Mouse (Mus musculus) Muller cell, postnatal 12 days (primary cell): ENCODE measurements around the gene Nlrc5.
"Not testable (repeated sequence)": the region's sequence is repeated elsewhere in the genome, so short reads cannot be mapped to it uniquely, and the experiment has no call there.

Experiments used
- DNase-seq: peaks from one replicate; pipeline ENCODE4 v3.0.0-alpha.2; 2015; ENCODE audit errors: inconsistent ontology term

The Nlrc5 gene

DNA sequence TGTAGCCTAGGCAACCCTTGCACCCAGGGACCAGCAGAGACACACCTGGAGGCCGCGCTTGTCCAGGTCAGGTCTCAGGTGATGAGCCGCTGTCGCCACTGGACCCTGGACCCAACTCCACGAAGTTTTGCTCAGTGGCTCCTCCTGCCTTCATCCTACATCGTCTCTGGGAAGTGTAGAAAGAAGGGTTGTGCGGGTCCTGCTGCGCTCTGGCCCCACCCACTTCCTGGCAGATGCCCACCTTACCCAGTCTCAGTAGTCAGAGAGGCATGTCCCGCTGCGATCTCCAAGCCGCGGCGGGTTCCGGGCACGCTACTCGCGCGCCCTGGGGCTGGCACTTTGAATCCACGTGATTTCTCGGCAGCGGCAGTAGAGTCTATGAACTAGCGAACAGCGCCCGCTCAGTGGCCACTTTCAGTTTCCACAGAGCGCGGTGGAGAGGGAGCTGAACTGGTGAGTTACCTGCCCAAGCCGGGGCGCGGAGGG, at the start of gene Nlrc5:
Nlrc5 (plus strand) TSS at position 376 of the 486 bp plus-strand sequence.
- DNase-seq: peak; percentile 87

GRCm38 (mm10) chr8:94385506-94386213, 48.5 kb upstream of the Nlrc5 start:
- no peak for DNase-seq

DNA sequence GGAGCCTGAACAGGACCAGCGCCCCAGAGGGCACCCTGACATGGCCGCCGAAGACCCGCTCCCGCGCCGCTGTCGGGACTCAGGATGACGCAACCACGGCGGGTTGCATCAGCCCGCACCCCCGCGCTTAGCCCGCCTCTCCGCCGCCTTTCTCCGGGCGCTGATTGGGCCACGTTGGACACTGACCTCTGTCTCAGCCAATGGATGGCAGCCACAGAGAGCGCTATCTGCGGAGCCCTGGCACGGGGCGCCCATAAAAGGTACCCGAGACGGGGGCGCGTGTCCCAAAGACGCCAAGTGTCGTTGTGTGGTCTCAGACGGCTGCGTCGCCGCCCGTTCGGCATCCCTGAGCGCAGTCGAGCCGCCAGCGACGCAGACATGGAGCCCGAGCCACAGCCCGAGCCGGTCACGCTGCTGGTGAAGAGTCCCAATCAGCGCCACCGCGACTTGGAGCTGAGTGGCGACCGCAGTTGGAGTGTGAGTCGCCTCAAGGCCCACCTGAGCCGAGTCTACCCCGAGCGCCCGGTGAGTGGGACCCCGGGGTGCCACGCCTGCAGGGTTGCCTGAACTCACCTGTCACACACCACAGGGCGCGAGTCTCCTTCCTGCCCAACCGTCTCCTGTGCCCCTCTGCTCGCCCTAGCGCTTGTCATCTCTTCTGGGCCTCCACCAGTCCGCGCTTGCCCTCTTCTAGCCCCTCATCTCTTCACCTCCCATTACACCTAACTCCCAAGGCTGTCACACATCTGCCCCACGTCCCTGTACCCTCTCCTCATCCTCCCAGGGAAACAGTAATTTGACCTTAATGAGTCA, 47.7 kb upstream of the Nlrc5 start, which contains the start of gene Herpud1:
Herpud1 (plus strand) TSS at position 225 of the 813 bp plus-strand sequence.
- peak; percentile 97 for DNase-seq

DNA sequence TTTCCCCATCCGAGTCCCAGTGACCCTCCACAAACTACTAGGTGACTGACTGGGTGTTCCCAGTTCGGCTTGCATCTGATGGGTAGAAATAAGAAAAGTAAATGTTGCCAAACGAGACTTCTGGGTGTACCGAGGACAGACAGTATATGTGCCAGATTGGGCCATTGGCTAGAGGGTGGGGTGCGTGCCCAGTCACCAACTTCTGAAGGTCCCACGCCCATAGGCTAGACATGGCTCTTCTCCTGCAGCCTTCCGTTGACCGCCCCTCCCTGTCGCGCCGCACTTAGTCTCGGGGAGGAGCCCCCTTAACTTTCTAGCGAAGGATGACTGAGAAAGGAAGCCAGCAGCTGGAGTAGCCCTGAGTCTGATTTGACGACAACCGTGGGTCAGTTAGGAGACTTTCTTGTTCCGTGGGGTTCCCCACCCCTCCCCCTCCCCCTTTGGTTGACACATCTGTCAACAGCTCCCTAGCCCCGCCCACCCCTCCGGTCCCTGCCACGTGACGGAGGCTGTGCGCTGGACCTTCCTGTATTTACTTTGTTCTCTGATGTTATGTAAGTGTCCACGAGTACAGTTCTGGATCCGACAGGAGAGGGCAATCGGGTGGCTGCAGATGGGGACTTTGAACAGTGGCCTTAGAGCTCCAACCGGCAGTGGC, 47.0 kb upstream of the Nlrc5 start:
- peak; percentile 98 for DNase-seq

GRCm38 (mm10) chr8:94387785-94388184, 46.4 kb upstream of the Nlrc5 start:
- DNase-seq: no peak

GRCm38 (mm10) chr8:94389531-94389930, 44.6 kb upstream of the Nlrc5 start:
- DNase-seq: no peak

DNA sequence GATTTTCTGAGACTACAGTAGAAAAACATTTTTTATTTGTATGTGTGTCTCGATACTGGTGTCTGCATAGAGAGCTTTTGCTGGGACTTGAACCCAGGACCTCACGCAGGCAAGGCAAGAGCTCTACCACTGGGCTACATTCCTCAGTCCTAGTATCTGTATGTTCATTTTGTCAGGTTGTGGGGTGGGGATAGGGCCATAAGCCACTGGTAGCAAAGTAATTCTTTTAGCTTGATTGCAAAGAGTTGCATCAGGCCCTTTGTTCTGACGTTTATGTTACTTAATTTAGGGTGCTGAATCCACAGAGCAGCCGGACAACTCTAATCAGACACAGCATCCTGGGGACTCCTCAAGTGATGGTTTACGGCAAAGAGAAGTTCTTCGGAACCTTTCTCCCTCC, 43.7 kb upstream of the Nlrc5 start:
- no peak for DNase-seq

DNA sequence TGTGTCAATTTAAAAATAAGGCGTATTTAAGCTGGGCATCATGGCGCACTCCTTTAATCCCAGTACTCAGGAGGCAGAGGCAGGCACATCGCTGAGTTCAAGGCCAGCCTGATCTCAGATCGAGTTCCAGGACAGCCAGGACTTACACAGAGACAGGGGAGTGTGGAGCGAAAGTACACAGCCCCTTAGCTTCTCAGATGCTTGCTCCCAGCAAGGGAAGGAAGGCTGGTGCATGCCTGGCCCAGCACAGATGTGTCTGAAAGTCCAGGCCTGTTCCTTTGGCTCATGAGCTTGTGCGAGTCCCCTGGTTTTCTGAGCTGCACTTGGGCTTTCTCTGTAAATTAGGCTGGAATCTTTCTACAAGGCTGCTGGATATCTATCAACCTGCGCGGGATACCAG, 43.2 kb upstream of the Nlrc5 start:
- DNase-seq: no peak

DNA sequence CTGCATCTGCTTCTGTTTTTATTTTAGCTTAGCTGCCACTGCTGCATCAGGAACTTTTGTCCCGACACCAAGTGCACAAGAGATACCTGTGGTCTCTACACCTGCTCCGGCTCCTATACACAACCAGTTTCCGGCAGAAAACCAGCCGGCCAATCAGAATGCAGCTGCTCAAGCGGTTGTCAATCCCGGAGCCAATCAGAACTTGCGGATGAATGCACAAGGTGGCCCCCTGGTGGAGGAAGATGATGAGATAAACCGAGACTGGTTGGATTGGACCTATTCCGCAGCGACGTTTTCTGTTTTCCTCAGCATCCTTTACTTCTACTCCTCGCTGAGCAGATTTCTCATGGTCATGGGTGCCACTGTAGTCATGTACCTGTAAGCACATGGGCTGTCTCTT, 42.0 kb upstream of the Nlrc5 start:
- DNase-seq: peak; percentile 31

GRCm38 (mm10) chr8:94392648-94393047, 41.5 kb upstream of the Nlrc5 start:
- no peak for DNase-seq

DNA sequence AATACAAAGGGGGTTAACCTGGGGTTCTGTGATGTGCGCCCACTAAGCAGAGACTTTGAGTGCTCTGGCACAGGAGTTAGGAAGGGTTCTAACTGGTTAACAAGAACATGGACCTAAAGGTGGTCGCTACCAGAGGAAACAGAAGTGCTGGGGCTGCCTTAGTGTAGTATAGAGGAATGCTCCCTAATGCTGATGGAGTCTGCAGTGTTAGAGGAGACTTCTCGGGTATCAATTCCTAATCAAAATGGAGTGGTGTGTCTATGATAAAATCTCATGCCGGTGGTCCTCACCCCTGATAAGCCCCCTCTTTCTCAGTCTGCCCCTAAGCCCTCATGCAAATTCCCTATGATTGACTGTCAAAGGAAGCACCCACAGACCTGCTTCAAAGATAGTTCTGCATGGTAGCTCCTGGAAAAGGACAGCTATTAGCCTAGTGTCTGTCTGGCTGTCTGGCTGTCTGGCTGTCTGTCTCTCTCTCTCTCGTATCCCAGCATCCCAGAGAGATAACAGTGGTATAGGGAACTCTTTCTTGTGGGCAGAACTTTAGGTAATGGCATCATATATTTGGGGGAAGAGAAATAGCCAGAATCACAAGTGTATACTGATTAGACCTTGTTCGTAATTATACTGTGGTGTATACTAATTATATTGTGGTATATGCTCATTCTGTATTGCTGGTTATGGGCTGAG, 38.2 kb upstream of the Nlrc5 start:
- DNase-seq: no peak

- peak; percentile 30 for DNase-seq
Observed at GRCm38 (mm10) chr8:94396964-94397657, 37.0 kb upstream of the Nlrc5 start.

GRCm38 (mm10) chr8:94398587-94398986, 35.6 kb upstream of the Nlrc5 start:
- no peak for DNase-seq

DNA sequence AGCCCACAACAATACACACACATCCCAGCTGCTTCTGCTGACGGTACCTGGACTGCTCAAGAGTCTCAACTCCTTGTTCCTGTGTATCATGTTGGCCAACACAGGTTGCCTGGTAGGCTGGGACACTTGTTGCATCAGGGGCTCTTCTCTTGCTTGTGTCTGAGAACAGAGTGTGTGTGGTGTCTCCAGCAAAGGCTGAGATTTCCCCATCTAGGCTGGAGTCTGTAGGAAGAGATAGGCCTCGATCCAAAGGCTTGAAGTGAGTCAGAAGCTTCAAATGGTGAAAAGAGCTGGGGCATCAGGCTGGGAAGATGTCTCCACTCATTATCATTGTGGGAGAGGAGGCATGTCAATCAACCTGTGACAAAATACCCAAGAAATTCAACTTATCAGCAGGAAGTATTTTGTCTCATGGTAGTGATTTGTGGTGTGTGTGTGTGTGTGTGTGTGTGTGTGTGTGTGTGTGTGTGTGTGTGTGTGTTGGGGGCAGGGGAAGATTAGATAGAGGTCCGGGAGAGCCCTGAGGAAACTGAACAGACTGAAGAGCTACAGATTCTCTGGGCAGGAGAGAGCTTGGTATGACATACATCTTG, 34.7 kb upstream of the Nlrc5 start:
- no peak for DNase-seq

GRCm38 (mm10) chr8:94399957-94400356, 34.2 kb upstream of the Nlrc5 start:
- not testable (repeated sequence) for DNase-seq

DNA sequence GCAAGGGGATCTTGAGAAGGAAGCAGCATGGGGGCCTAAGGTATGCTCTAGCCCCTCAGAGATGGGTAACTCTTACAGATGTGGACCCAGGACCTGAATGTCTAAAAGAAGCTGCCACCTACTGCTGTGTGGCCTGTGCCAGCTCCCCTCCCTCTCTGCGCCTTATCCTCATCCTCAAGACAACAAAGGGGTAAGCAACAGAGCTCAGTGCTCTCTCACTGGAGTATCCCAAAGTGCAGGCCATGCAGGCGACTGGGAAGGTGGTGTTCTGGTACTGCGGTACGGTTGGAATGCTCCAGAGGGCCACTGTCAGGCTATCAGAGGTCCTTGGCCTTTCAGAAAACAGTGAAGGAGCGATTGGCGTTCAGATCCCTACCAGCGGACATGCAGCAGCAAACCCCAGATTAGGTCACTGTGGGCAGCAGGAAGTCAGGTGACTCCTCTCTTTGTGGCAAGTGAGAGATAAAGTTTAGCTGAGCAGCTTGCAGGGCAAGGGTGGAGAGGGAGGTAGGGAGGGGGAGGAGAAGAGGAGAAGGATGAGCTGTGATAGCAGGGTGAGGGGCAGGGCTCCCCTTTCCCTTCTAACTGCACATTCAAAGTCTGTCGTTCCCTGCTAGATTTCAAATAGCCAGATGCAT, 25.6 kb upstream of the Nlrc5 start:
- no peak for DNase-seq

DNA sequence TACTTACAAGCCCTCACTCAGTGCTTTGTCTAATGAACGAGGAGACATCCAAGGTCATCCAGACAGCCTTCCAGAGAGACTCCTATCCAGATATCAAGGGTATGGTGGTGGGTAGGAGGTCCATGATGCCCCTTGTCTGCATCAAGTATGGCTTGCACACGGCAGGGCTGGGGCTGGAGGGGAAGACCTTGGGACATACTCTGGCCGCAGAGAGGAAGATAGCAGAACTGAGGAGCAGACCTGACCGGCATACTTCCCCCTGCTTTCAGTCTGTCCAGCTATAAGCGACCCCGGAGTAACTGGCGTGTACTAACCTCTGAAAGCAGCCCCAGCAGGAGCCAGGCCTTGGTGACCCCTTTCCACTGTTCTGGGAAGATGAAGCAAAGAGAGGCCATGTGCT, 24.6 kb upstream of the Nlrc5 start:
- no peak for DNase-seq

DNA sequence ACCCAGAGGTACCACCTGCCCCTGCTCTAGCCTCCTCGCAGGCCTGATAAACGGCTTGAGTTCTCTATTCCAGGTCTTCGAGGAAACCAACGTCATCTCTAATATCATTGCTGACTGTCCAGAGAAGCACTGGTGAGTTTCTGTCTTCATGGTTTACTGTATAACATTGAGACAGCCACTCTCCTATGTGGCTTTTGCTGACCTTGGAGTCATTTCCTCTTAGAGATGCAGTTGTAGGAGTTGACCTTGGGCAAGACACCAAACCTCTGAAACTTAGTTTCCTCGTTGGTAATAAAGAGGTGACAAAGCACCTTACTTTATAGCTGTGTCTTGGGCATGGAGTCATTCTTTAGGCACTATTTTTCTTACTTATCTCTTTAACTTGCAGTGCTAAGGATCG, 21.6 kb upstream of the Nlrc5 start:
- no peak for DNase-seq

- no peak for DNase-seq
Observed at GRCm38 (mm10) chr8:94413509-94413908, 20.6 kb upstream of the Nlrc5 start.

DNA sequence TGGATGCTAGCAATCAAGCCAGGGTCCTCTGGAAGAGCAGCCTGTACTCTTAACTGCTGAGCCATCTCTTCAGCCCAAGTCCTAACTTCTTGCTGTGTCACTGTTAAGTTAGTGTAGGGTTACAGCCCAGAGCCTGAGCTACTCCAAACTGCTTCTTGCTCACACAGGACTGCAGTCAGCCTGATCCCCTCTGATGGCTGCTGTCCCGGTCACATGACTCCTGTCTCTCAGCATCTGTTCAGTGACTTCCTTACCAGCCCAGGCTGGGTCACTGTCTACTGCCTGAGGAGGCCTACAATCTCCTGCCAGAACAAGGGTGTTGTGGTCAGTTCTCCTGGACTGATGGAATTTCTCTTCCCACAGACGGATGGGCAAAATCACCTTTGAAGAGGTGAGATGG, 18.9 kb upstream of the Nlrc5 start:
- no peak for DNase-seq
